Comparison of ENCODE assay signal across 21 mouse cellular contexts in genomic region chr15:85774419-85774818, GRCm38 (mm10). TPM values are rescaled to one million over a fixed set of nuclear protein-coding genes. Genes with fewer than 3 reads are reported as not detected.
"Had no signal": no experiment of that assay in that cellular context is flagged by ENCODE, and none has a peak within 500 bp of the region (broad histone marks: within the 10 kb centered on the region; RNA-seq: fewer than 3 reads in every experiment).

No protein-coding gene starts in this region.

- DNase-seq: kidney, adult 8-10 months; kidney, postnatal 25 days; liver; lung, adult 2 months; lung, postnatal 14 days; retina, postnatal 1 day; right cerebral cortex, postnatal 25 days; thymus, adult 2 months; thymus, postnatal 14 days; thymus, postnatal 4 days had no signal

- H3K27ac ChIP-seq: layer of hippocampus, adult 2 months; limb, embryonic 10.5 days; limb, embryonic 13.5 days; liver, embryonic 15.5 days; midbrain, embryonic 12.5 days; midbrain, embryonic 15.5 days; neural tube, embryonic 13.5 days had no signal

- H3K4me1 ChIP-seq: limb, embryonic 10.5 days; limb, embryonic 13.5 days; midbrain, embryonic 12.5 days; midbrain, embryonic 15.5 days; neural tube, embryonic 13.5 days had no signal

- H3K36me3 ChIP-seq: limb, embryonic 10.5 days; limb, embryonic 13.5 days; liver, embryonic 15.5 days; midbrain, embryonic 12.5 days; midbrain, embryonic 15.5 days; neural tube, embryonic 13.5 days had no signal

- ATAC-seq: inflammation-experienced regulatory T-cells, adult 6 months; midbrain, embryonic 15.5 days had no signal

- H3K27me3 ChIP-seq: limb, embryonic 13.5 days; liver, embryonic 15.5 days; midbrain, embryonic 12.5 days; midbrain, embryonic 15.5 days; neural tube, embryonic 13.5 days had no signal

- H3K9ac ChIP-seq: limb, embryonic 13.5 days; liver, embryonic 15.5 days; midbrain, embryonic 12.5 days; midbrain, embryonic 15.5 days; neural tube, embryonic 13.5 days had no signal

- H3K4me3 ChIP-seq: layer of hippocampus, adult 2 months; limb, embryonic 10.5 days; limb, embryonic 13.5 days; liver, embryonic 15.5 days; midbrain, embryonic 12.5 days; midbrain, embryonic 15.5 days; neural tube, embryonic 13.5 days had no signal

- H3K9me3 ChIP-seq: limb, embryonic 10.5 days; limb, embryonic 13.5 days; liver, embryonic 15.5 days; midbrain, embryonic 12.5 days; midbrain, embryonic 15.5 days; neural tube, embryonic 13.5 days had no signal

- H3K4me2 ChIP-seq: limb, embryonic 13.5 days; liver, embryonic 15.5 days; midbrain, embryonic 12.5 days; midbrain, embryonic 15.5 days; neural tube, embryonic 13.5 days had no signal

RNA-seq across cellular contexts. Expression of gene Ppara, which starts 39.6 kb away (rescaled TPM):
- total RNA-seq: megakaryocyte progenitor cell, adult 5-6 weeks; megakaryocyte-erythroid progenitor cell, adult 5-6 weeks; neutrophil, adult 5-6 weeks had no signal
- polyA plus RNA-seq: inflammation-experienced regulatory T-cells, adult 6 months had no signal

RNA-seq across cellular contexts. Expression of gene Pkdrej, which starts 47.1 kb away (rescaled TPM):
- total RNA-seq: neutrophil, adult 5-6 weeks had no signal
- polyA plus RNA-seq: inflammation-experienced regulatory T-cells, adult 6 months had no signal
